ENCODE assay signal across 9 mouse cellular contexts in the genomic region with DNA sequence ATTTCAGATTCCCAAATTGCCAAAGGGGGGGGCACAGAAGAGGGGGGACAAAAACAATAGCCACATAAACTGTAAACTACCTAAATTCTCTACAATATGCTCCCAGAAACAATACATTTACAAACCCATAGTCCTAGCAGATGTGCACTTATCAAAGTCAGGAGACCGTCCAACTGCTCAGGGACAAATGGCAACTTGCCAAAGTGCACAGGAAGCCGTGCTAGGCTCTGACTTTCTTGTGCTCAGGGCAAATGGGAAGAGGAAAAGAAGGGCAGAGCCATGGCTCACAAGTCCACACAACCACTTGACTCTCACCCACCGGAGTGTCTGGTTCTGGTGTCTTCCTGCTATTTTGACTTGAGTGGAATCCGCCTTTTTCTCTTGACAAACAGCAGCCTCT. TPM values are rescaled to one million over a fixed set of nuclear protein-coding genes. Genes with fewer than 3 reads are reported as not detected.
DNase-seq lines count a peak whose midpoint lies in the region; ATAC-seq and TF ChIP-seq lines count a peak whose summit lies in the region.
"Had no signal": no experiment of that assay in that cellular context is flagged by ENCODE, and none has a peak within 500 bp of the region (broad histone marks: within the 10 kb centered on the region; RNA-seq: fewer than 3 reads in every experiment).

No protein-coding gene starts in this region.

- H3K9me3 ChIP-seq in heart, embryonic 16.5 days (replicated peaks; ENCODE audit: control insufficient read depth, low read length), result no peaks in the 10 kb centered on the region
- no peaks in the 10 kb centered on the region for H3K9me3 ChIP-seq in limb, embryonic 10.5 days (replicated peaks)
- H3K9me3 ChIP-seq: liver, embryonic 15.5 days had no signal

- peaks cover 78% of the 10 kb centered on the region for H3K4me1 ChIP-seq in heart, embryonic 16.5 days (ENCODE audit: control insufficient read depth, insufficient read depth, low read length)
- peaks cover 64% of the 10 kb centered on the region for H3K4me1 ChIP-seq in limb, embryonic 10.5 days
- peaks cover 39% of the 10 kb centered on the region for H3K4me1 ChIP-seq in small intestine, adult 2 months (ENCODE audit: control insufficient read depth, insufficient read depth, insufficient read length, low read length)

- intact Hi-C loops in heart, postnatal 25 days (cut with DNase I), result loop anchor here (2.0 kb wide), 3 partner anchors 15 to 65 kb away; no protein-coding TSS in a partner anchor

- no peak overlapping the region for H3K4me2 ChIP-seq in heart, embryonic 16.5 days (ENCODE audit: low read depth, low read length)
- H3K4me2 ChIP-seq: liver, embryonic 15.5 days had no signal

- H3K4me3 ChIP-seq in heart, embryonic 16.5 days (ENCODE audit: low read length), result no peak overlapping the region
- no peak overlapping the region for H3K4me3 ChIP-seq in limb, embryonic 10.5 days
- no peak overlapping the region for H3K4me3 ChIP-seq in small intestine, adult 2 months (ENCODE audit: low read depth, low read length)
- H3K4me3 ChIP-seq: liver, embryonic 15.5 days had no signal

- ATAC-seq in heart, embryonic 16.5 days (replicated peaks; ENCODE audit: extremely low read depth, insufficient read depth, low FRiP score), result peak; percentile 42; the same call in 1 of the 2 replicates

- no peaks in the 10 kb centered on the region for H3K27me3 ChIP-seq in heart, embryonic 16.5 days (ENCODE audit: control insufficient read depth, insufficient read depth, low read length)
- H3K27me3 ChIP-seq in limb, embryonic 10.5 days (ENCODE audit: low read depth, poor library complexity, severe bottlenecking), result no peaks in the 10 kb centered on the region
- H3K27me3 ChIP-seq in small intestine, adult 2 months (ENCODE audit: control insufficient read depth, insufficient read depth, low read length), result no peaks in the 10 kb centered on the region
- H3K27me3 ChIP-seq: liver, embryonic 15.5 days had no signal

- no peak for TF ChIP-seq POLR2A in small intestine, adult 2 months (IDR thresholded peaks at IDR 0.05; ENCODE audit: low read depth, low read length)

- DNase-seq in heart, adult 11 months, result peak; percentile 97
- DNase-seq in heart, postnatal 25 days (ENCODE audit: low spot score), result no peak
- peak; percentile 77 for DNase-seq in adrenal gland, postnatal 36 days
- DNase-seq in limb, embryonic 10.5 days (ENCODE audit: low spot score), result no peak
- DNase-seq in thymus, postnatal 36 days, result no peak
- no peak for DNase-seq in layer of hippocampus, adult 8-10 months (ENCODE audit: low spot score in 2 of 2)

- no peak overlapping the region for H3K9ac ChIP-seq in heart, embryonic 16.5 days (ENCODE audit: low read length)
- H3K9ac ChIP-seq: liver, embryonic 15.5 days had no signal

- H3K36me3 ChIP-seq in heart, embryonic 16.5 days (ENCODE audit: control insufficient read depth, insufficient read depth), result peaks cover 29% of the 10 kb centered on the region
- peaks cover 81% of the 10 kb centered on the region for H3K36me3 ChIP-seq in limb, embryonic 10.5 days
- peaks cover 5% of the 10 kb centered on the region; the same call in 1 of the 2 replicates for H3K36me3 ChIP-seq in small intestine, adult 2 months (ENCODE audit: control insufficient read depth, insufficient read depth, low read length)

- TF ChIP-seq CTCF in small intestine, adult 2 months (IDR thresholded peaks at IDR 0.05; ENCODE audit: extremely low read depth, insufficient read length, insufficient replicate concordance, low read depth, low read length), result no peak

- peak overlapping the region; percentile 88 for H3K27ac ChIP-seq in heart, embryonic 16.5 days (ENCODE audit: low read length)
- peak overlapping the region; percentile 80 for H3K27ac ChIP-seq in limb, embryonic 10.5 days
- H3K27ac ChIP-seq in small intestine, adult 2 months (ENCODE audit: insufficient read depth, low read depth, low read length), result peak overlapping the region; percentile 69
- H3K27ac ChIP-seq: liver, embryonic 15.5 days had no signal

- WGBS in heart, embryonic 16.5 days, result 15% methylated on average over 4 of the region's 4 CpGs
- 44% methylated on average over 4 of the region's 4 CpGs for WGBS in limb, embryonic 10.5 days
- WGBS in small intestine, adult 2 months, result 11% methylated on average over 4 of the region's 4 CpGs

RNA-seq across cellular contexts. Expression of gene Igf2r, which starts 43.6 kb away (rescaled TPM):
- 100 to 1,000 TPM in 1 of 2 experiments, 10 to 100 TPM in 1; 99.0 to 108 TPM for total RNA-seq in heart, postnatal 25 days (2021)
- total RNA-seq in adrenal gland, postnatal 36 days (2021), result 10 to 100 TPM; 76.5 to 97.4 TPM
- 98.0 and 133 TPM in 2 replicates for polyA plus RNA-seq in heart, embryonic 16.5 days (2015; fragmentation: Nextera tagmentation; extraction: Ambion mirVana)
- polyA plus RNA-seq in limb, embryonic 10.5 days (2016; fragmentation: Nextera tagmentation; extraction: Ambion mirVana), result 30.3 and 35.6 TPM in 2 replicates
- polyA plus RNA-seq in small intestine, adult 2 months (2012; rRNA removed), result 8.3 and 19.7 TPM in 2 replicates
- 10 to 100 TPM; 26.5 to 31.7 (median 27.7) TPM for total RNA-seq in layer of hippocampus, adult 8-10 months (2022)

RNA-seq across cellular contexts. Expression of gene Slc22a1, which starts 50.2 kb away (rescaled TPM):
- 10 to 100 TPM; 11.3 to 12.8 TPM for total RNA-seq in heart, postnatal 25 days (2021)
- under 1 TPM in 1 of 2 experiments, not detected in 1; 0.33 TPM for total RNA-seq in adrenal gland, postnatal 36 days (2021)
- 37.6 and 39.9 TPM in 2 replicates for polyA plus RNA-seq in heart, embryonic 16.5 days (2015; fragmentation: Nextera tagmentation; extraction: Ambion mirVana)
- not detected in 2 replicates for polyA plus RNA-seq in limb, embryonic 10.5 days (2016; fragmentation: Nextera tagmentation; extraction: Ambion mirVana)
- polyA plus RNA-seq in small intestine, adult 2 months (2012; rRNA removed), result 32.1 and 46.4 TPM in 2 replicates
- not detected for total RNA-seq in layer of hippocampus, adult 8-10 months (2022)

Comparison
In these comparisons a context has a peak if more than half of its experiments do, and no peak if none do; other contexts are left out.
1. DNase-seq: peak in heart, adult 11 months (single experiment) and adrenal gland, postnatal 36 days (2 of 2); none in heart, postnatal 25 days (single experiment), limb, embryonic 10.5 days (single experiment), thymus, postnatal 36 days (0 of 2) and layer of hippocampus, adult 8-10 months (0 of 2).
2. RNA of gene Slc22a1, which starts 50.2 kb away (total RNA-seq): 11.3 to 12.8 TPM in heart, postnatal 25 days; 0.33 TPM in adrenal gland, postnatal 36 days and not detected in layer of hippocampus, adult 8-10 months; every median in the first group is over 4 times any median in the second.
3. Peak in every context shown above with its lines, with median percentiles within 50 percentile points of each other: H3K27ac ChIP-seq.